Mouse (Mus musculus) bone marrow, adult 2 months (tissue): ENCODE results near the gene Negr1.

ENCODE experiments used
- CTCF ChIP-seq: fragments of 200-500 bp; IDR thresholded peaks from 2 replicates; pipeline ENCODE4 v1.5.1; 2011; ENCODE audit warnings: low read length, control low read depth; ENCODE audit not compliant: control insufficient read depth, insufficient read depth
- POLR2A ChIP-seq: fragments of 200-500 bp; IDR thresholded peaks from 2 replicates; pipeline ENCODE4 v1.6.1; 2011; ENCODE audit warnings: low read depth, mild to moderate bottlenecking, control low read depth, low read length, borderline replicate concordance; ENCODE audit not compliant: control insufficient read depth

GRCm38 (mm10) chr3:156766171-156766845 lies 204.7 kb downstream of the Negr1 start:
- no peak for TF ChIP-seq POLR2A
- no peak for TF ChIP-seq CTCF
